Mouse (Mus musculus) erythroblast, embryonic 14.5 days (primary cell): ENCODE measurements around the gene Wwp2.

ENCODE experiments used
- GATA1 ChIP-seq: IDR thresholded peaks from 2 replicates; pipeline ENCODE4 v1.6.1; 2012; ENCODE audit warnings: low read length, inconsistent platforms, mixed read lengths
- TAL1 ChIP-seq: IDR thresholded peaks from 3 replicates; pipeline ENCODE4 v1.6.1; 2012; ENCODE audit warnings: low read length, inconsistent platforms, mixed read lengths

DNA sequence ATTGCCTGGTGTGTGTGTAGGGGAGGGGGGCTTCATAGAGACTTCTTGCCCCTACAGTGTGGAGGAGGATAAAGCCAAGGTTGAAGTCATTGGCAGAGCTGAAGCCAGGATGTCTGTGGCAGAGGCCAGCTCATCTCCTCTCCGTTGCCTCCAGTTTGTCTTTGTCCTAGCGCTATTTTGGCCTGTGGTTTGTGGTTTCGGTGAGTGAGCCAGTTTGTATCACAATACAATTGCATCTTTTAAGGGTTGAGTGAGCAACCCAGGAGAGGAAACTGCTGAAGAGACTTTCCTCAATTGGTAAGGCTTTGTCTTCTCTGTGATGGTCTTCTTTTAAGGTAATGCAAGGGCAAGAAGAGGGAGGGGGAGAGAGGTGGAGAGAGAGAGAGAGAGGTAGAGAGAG lies 66.8 kb downstream of the Wwp2 start:
- no peak for TF ChIP-seq GATA1
- TF ChIP-seq TAL1: no peak
